Mouse (Mus musculus): Measurements from ENCODE around the gene Gm6169. TPM values are rescaled to one million over a fixed set of nuclear protein-coding genes. Genes with fewer than 3 reads are reported as not detected.
"Not testable (repeated sequence)": the region's sequence is repeated elsewhere in the genome, so short reads cannot be mapped to it uniquely, and the experiment has no call there.

The Gm6169 gene
- total and polyA plus RNA-seq, 2 experiments from 2014 or later, result 0.65 to 2.1 TPM

DNA sequence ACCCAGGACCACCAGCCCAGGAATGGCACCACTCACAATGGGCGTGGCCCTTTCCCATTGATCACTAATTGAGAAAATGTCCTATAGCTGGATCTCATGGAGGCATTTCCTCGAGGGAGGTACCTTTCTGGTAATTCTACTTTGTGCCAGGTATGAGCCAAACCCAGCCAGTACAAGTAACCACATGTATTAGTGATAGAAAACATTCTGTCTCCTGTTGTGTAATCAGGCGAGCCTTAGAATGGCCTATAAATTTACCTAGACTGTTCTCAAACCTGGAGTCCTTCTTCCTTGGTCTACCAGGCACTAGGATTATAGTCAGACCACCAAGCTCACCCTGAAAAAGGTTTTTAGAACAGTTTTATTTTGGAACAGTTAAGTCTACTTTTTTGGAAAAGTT, 22.3 kb upstream of the Gm6169 start:
- no peaks in the 10 kb centered on the region for H3K36me3 ChIP-seq (replicated peaks; ENCODE audit: control insufficient read depth, insufficient read depth, low read length)
- DNase-seq (ENCODE audit: low spot score) (no peak), ATAC-seq (ENCODE audit: insufficient read depth, low read depth) (no peak)
- H3K27ac ChIP-seq (ENCODE audit: low read depth), result no peak overlapping the region
- no peaks in the 10 kb centered on the region for H3K4me1 ChIP-seq (ENCODE audit: control insufficient read depth, insufficient read depth)
- no peak overlapping the region for H3K4me2 ChIP-seq (ENCODE audit: low read depth, low read length)
- 66% methylated on average over 3 of the region's 3 CpGs for WGBS
- H3K9me3 ChIP-seq (replicated peaks; ENCODE audit: control insufficient read depth, low read length), result no peaks in the 10 kb centered on the region
- H3K9ac ChIP-seq (replicated peaks; ENCODE audit: low read depth, low read length), result no peak overlapping the region
- H3K4me3 ChIP-seq (ENCODE audit: low read depth, low read length), result no peak overlapping the region
- no peak for TF ChIP-seq EP300 (IDR thresholded peaks at IDR 0.05; ENCODE audit: low read depth)
- no peak for TF ChIP-seq CTCF (IDR thresholded peaks at IDR 0.05; ENCODE audit: low read depth)
- H3K27me3 ChIP-seq (ENCODE audit: control insufficient read depth, insufficient read depth, low read length), result no peaks in the 10 kb centered on the region

- H3K36me3 ChIP-seq (replicated peaks; ENCODE audit: control insufficient read depth, insufficient read depth, low read length), result no peaks in the 10 kb centered on the region
- DNase-seq (ENCODE audit: low spot score), result no peak
- H3K4me3 ChIP-seq (ENCODE audit: low read depth, low read length), result no peak overlapping the region
- H3K9ac ChIP-seq (replicated peaks; ENCODE audit: low read depth, low read length), result no peak overlapping the region
- TF ChIP-seq CTCF (IDR thresholded peaks at IDR 0.05; ENCODE audit: low read depth), result no peak
- TF ChIP-seq EP300 (IDR thresholded peaks at IDR 0.05; ENCODE audit: low read depth), result no peak
- no peak for ATAC-seq (ENCODE audit: insufficient read depth, low read depth)
- H3K27ac ChIP-seq (ENCODE audit: low read depth), result no peak overlapping the region
- WGBS, result 83% methylated on average over 4 of the region's 4 CpGs
- no peak overlapping the region for H3K4me2 ChIP-seq (ENCODE audit: low read depth, low read length)
- no peaks in the 10 kb centered on the region for H3K4me1 ChIP-seq (ENCODE audit: control insufficient read depth, insufficient read depth)
- no peaks in the 10 kb centered on the region for H3K27me3 ChIP-seq (ENCODE audit: control insufficient read depth, insufficient read depth, low read length)
- no peaks in the 10 kb centered on the region for H3K9me3 ChIP-seq (replicated peaks; ENCODE audit: control insufficient read depth, low read length)
Observed at GRCm38 (mm10) chr13:97109046-97109445, 10.0 kb upstream of the Gm6169 start.

DNA sequence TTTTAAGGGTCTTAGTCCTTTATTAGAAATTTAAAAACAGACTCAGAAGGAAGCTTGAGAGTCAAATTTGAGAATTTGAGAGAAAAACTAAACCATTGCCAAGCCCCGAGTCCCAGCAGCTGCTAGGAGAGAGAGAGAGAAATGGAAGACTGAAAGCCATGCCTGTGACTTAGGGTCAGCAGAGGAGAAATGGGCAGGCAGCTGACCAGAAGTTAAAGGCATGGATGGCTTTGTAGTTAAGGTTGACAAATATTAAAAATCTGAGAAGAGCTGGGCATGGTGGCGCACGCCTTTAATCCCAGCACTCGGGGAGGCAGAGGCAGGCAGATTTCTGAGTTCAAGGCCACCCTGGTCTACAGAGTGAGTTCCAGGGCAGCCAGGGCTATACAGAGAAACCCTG, 8.7 kb upstream of the Gm6169 start:
- H3K27ac ChIP-seq (ENCODE audit: low read depth); H3K4me3 ChIP-seq (ENCODE audit: low read depth, low read length); H3K4me2 ChIP-seq (ENCODE audit: low read depth, low read length); H3K9ac ChIP-seq (replicated peaks; ENCODE audit: low read depth, low read length); H3K9me3 ChIP-seq (replicated peaks; ENCODE audit: control insufficient read depth, low read length); H3K36me3 ChIP-seq (replicated peaks; ENCODE audit: control insufficient read depth, insufficient read depth, low read length); H3K4me1 ChIP-seq (ENCODE audit: control insufficient read depth, insufficient read depth); DNase-seq (ENCODE audit: low spot score); H3K27me3 ChIP-seq (ENCODE audit: control insufficient read depth, insufficient read depth, low read length); ATAC-seq (ENCODE audit: insufficient read depth, low read depth): not testable (repeated sequence)
- WGBS, result 90% methylated on average over 4 of the region's 4 CpGs

- 70% methylated on average over 7 of the region's 7 CpGs for WGBS
- no peak for DNase-seq (ENCODE audit: low spot score)
Observed at GRCm38 (mm10) chr13:97104996-97105395, 6.0 kb upstream of the Gm6169 start.

GRCm38 (mm10) chr13:97095726-97096125, 3.3 kb downstream of the Gm6169 start:
- Histone ChIP-seq H3K36me3 (replicated peaks; ENCODE audit: control insufficient read depth, insufficient read depth, low read length) (no peaks in the 10 kb centered on the region), H3K9me3 (replicated peaks; ENCODE audit: control insufficient read depth, low read length) (no peaks in the 10 kb centered on the region), H3K4me3 (ENCODE audit: low read depth, low read length) (no peak overlapping the region), H3K27me3 (ENCODE audit: control insufficient read depth, insufficient read depth, low read length) (no peaks in the 10 kb centered on the region), H3K9ac (replicated peaks; ENCODE audit: low read depth, low read length) (no peak overlapping the region), H3K4me2 (ENCODE audit: low read depth, low read length) (no peak overlapping the region), H3K4me1 (ENCODE audit: control insufficient read depth, insufficient read depth) (no peaks in the 10 kb centered on the region), H3K27ac (ENCODE audit: low read depth) (no peak overlapping the region)
- ATAC-seq (ENCODE audit: insufficient read depth, low read depth) (no peak), DNase-seq (ENCODE audit: low spot score) (no peak)
- TF ChIP-seq EP300 (IDR thresholded peaks at IDR 0.05; ENCODE audit: low read depth), result no peak
- TF ChIP-seq CTCF (IDR thresholded peaks at IDR 0.05; ENCODE audit: low read depth), result peak; percentile 17; the same call in 1 of the 2 replicates
- 45% methylated on average over 4 of the region's 4 CpGs for WGBS

More at GRCm38 (mm10) chr13:97104996-97105395, 6.0 kb upstream of the Gm6169 start:
- H3K4me2 ChIP-seq (ENCODE audit: low read depth, low read length), result no peak overlapping the region
- no peak overlapping the region for H3K27ac ChIP-seq (ENCODE audit: low read depth)
- no peaks in the 10 kb centered on the region for H3K9me3 ChIP-seq (replicated peaks; ENCODE audit: control insufficient read depth, low read length)
- no peaks in the 10 kb centered on the region for H3K36me3 ChIP-seq (replicated peaks; ENCODE audit: control insufficient read depth, insufficient read depth, low read length)
- no peak for ATAC-seq (ENCODE audit: insufficient read depth, low read depth)
- H3K4me3 ChIP-seq (ENCODE audit: low read depth, low read length), result no peak overlapping the region
- H3K27me3 ChIP-seq (ENCODE audit: control insufficient read depth, insufficient read depth, low read length), result no peaks in the 10 kb centered on the region
- TF ChIP-seq EP300 (IDR thresholded peaks at IDR 0.05; ENCODE audit: low read depth) (no peak), CTCF (IDR thresholded peaks at IDR 0.05; ENCODE audit: low read depth) (no peak)
- no peaks in the 10 kb centered on the region for H3K4me1 ChIP-seq (ENCODE audit: control insufficient read depth, insufficient read depth)
- H3K9ac ChIP-seq (replicated peaks; ENCODE audit: low read depth, low read length), result no peak overlapping the region

GRCm38 (mm10) chr13:97088183-97088582, 10.9 kb downstream of the Gm6169 start:
- no peaks in the 10 kb centered on the region for H3K9me3 ChIP-seq (replicated peaks; ENCODE audit: control insufficient read depth, low read length)
- H3K27me3 ChIP-seq (ENCODE audit: control insufficient read depth, insufficient read depth, low read length), result no peaks in the 10 kb centered on the region
- H3K4me1 ChIP-seq (ENCODE audit: control insufficient read depth, insufficient read depth), result no peaks in the 10 kb centered on the region
- 92% methylated on average over 3 of the region's 3 CpGs for WGBS
- H3K4me3 ChIP-seq (ENCODE audit: low read depth, low read length), result no peak overlapping the region
- no peak overlapping the region for H3K4me2 ChIP-seq (ENCODE audit: low read depth, low read length)
- H3K27ac ChIP-seq (ENCODE audit: low read depth), result no peak overlapping the region
- no peak overlapping the region for H3K9ac ChIP-seq (replicated peaks; ENCODE audit: low read depth, low read length)
- TF ChIP-seq EP300 (IDR thresholded peaks at IDR 0.05; ENCODE audit: low read depth) (no peak), CTCF (IDR thresholded peaks at IDR 0.05; ENCODE audit: low read depth) (no peak)
- DNase-seq (ENCODE audit: low spot score) (no peak), ATAC-seq (ENCODE audit: insufficient read depth, low read depth) (no peak)
- H3K36me3 ChIP-seq (replicated peaks; ENCODE audit: control insufficient read depth, insufficient read depth, low read length), result no peaks in the 10 kb centered on the region

All from heart, postnatal 0 days (tissue).